ENCODE assay signal across 31 mouse cellular contexts in genomic region chr3:86605775-86606174, GRCm38 (mm10). TPM values are rescaled to one million over a fixed set of nuclear protein-coding genes. Genes with fewer than 3 reads are reported as not detected.
"Had no signal": no experiment of that assay in that cellular context is flagged by ENCODE, and none has a peak within 500 bp of the region (broad histone marks: within the 10 kb centered on the region; RNA-seq: fewer than 3 reads in every experiment).

No protein-coding gene starts in this region.

- H3K4me2 ChIP-seq: embryonic facial prominence, embryonic 12.5 days; embryonic facial prominence, embryonic 13.5 days; embryonic facial prominence, embryonic 15.5 days; forebrain, embryonic 12.5 days; forebrain, embryonic 13.5 days; forebrain, embryonic 15.5 days had no signal

- H3K4me3 ChIP-seq: embryonic facial prominence, embryonic 12.5 days; embryonic facial prominence, embryonic 13.5 days; embryonic facial prominence, embryonic 15.5 days; erythroblast, embryonic 14.5 days; forebrain, embryonic 10.5 days; forebrain, embryonic 12.5 days; forebrain, embryonic 13.5 days; forebrain, embryonic 15.5 days; gastrocnemius, adult 2 months; heart, adult 2 months; heart, embryonic 10.5 days had no signal

- H3K36me3 ChIP-seq: embryonic facial prominence, embryonic 12.5 days; embryonic facial prominence, embryonic 13.5 days; embryonic facial prominence, embryonic 15.5 days; forebrain, embryonic 10.5 days; forebrain, embryonic 12.5 days; forebrain, embryonic 15.5 days; heart, embryonic 10.5 days had no signal

- H3K27ac ChIP-seq: embryonic facial prominence, embryonic 12.5 days; embryonic facial prominence, embryonic 13.5 days; embryonic facial prominence, embryonic 15.5 days; forebrain, embryonic 10.5 days; forebrain, embryonic 12.5 days; forebrain, embryonic 13.5 days; forebrain, embryonic 15.5 days; gastrocnemius, adult 2 months; heart, adult 2 months; heart, embryonic 10.5 days had no signal

- H3K9me3 ChIP-seq: embryonic facial prominence, embryonic 12.5 days; embryonic facial prominence, embryonic 13.5 days; embryonic facial prominence, embryonic 15.5 days; forebrain, embryonic 10.5 days; forebrain, embryonic 12.5 days; forebrain, embryonic 13.5 days; forebrain, embryonic 15.5 days; heart, embryonic 10.5 days had no signal

- H3K9ac ChIP-seq: embryonic facial prominence, embryonic 12.5 days; embryonic facial prominence, embryonic 13.5 days; embryonic facial prominence, embryonic 15.5 days; forebrain, embryonic 12.5 days; forebrain, embryonic 13.5 days; forebrain, embryonic 15.5 days; forebrain, postnatal 0 days had no signal

- ATAC-seq: forebrain, embryonic 13.5 days; forebrain, embryonic 14.5 days; forebrain, embryonic 15.5 days; forebrain, embryonic 16.5 days; forebrain, postnatal 0 days had no signal

- H3K4me1 ChIP-seq: embryonic facial prominence, embryonic 12.5 days; embryonic facial prominence, embryonic 13.5 days; embryonic facial prominence, embryonic 15.5 days; heart, embryonic 10.5 days had no signal

- H3K27me3 ChIP-seq: embryonic facial prominence, embryonic 12.5 days; embryonic facial prominence, embryonic 13.5 days; embryonic facial prominence, embryonic 15.5 days; forebrain, embryonic 12.5 days; forebrain, embryonic 13.5 days; forebrain, embryonic 15.5 days had no signal

- DNase-seq: cerebellum, adult 9-10 months; cerebellum, adult 9-11 months; cerebellum, postnatal 10 days; cerebellum, postnatal 14 days; cerebellum, postnatal 25 days; cerebellum, postnatal 36 days; embryo, embryonic 11 days; forebrain, postnatal 0 days; gastrocnemius, adult 2 months; gastrocnemius, postnatal 10 days; gastrocnemius, postnatal 14 days; gastrocnemius, postnatal 25 days; gastrocnemius, postnatal 36 days; heart, adult 11 months; heart, adult 18-20 months; heart, adult 2 months had no signal

RNA-seq across cellular contexts. Expression of gene Mab21l2, which starts 57.3 kb away (rescaled TPM):
- total RNA-seq: common myeloid progenitor, adult 5-6 weeks; gastrocnemius, adult 8-10 months; granulocyte monocyte progenitor cell, adult 5-6 weeks had no signal
- polyA plus RNA-seq: erythroblast, embryonic 14.5 days; gonadal fat pad, adult 2 months had no signal
